Mouse (Mus musculus) thymus, postnatal 25 days (tissue): ENCODE results near the gene Phf23.

Experiments
- DNase-seq: peaks from one replicate; pipeline ENCODE4 v3.0.0; 2022

The Phf23 gene

GRCm38 (mm10) chr11:70024151-70024514 is 28.6 kb downstream of the Phf23 start:
- DNase-seq: no peak

GRCm38 (mm10) chr11:70026689-70027088 is 31.1 kb downstream of the Phf23 start:
- DNase-seq: no peak

- peak; percentile 33 for DNase-seq
These were observed 31.8 kb downstream of the Phf23 start for GRCm38 (mm10) chr11:70027397-70027796.

GRCm38 (mm10) chr11:70028401-70029129 is 33.0 kb downstream of the Phf23 start:
- no peak for DNase-seq

GRCm38 (mm10) chr11:70029130-70029801 is 33.7 kb downstream of the Phf23 start:
- peak; percentile 68 for DNase-seq

GRCm38 (mm10) chr11:70029829-70030550 is 34.4 kb downstream of the Phf23 start:
- no peak for DNase-seq

- DNase-seq: no peak
These were observed 35.2 kb downstream of the Phf23 start for GRCm38 (mm10) chr11:70030651-70031320.

GRCm38 (mm10) chr11:70031321-70031670 is 35.7 kb downstream of the Phf23 start:
- no peak for DNase-seq

GRCm38 (mm10) chr11:70038174-70038573 is 42.6 kb downstream of the Phf23 start:
- no peak for DNase-seq

- DNase-seq: no peak
These were observed 44.1 kb downstream of the Phf23 start for GRCm38 (mm10) chr11:70039631-70040030.

- DNase-seq: no peak
These were observed 44.6 kb downstream of the Phf23 start for GRCm38 (mm10) chr11:70040184-70040583.

GRCm38 (mm10) chr11:70042309-70043085 is 46.9 kb downstream of the Phf23 start:
- DNase-seq: no peak

GRCm38 (mm10) chr11:70043665-70044064 is 48.1 kb downstream of the Phf23 start:
- DNase-seq: no peak

- no peak for DNase-seq
These were observed 49.9 kb downstream of the Phf23 start for GRCm38 (mm10) chr11:70045435-70045834.

- DNase-seq: no peak
These were observed 53.8 kb downstream of the Phf23 start for GRCm38 (mm10) chr11:70049366-70049765.
